Mouse (Mus musculus): ENCODE results near the gene Sorl1. TPM values are rescaled to one million over a fixed set of nuclear protein-coding genes. Genes with fewer than 3 reads are reported as not detected.

Gene Sorl1
- total and polyA plus RNA-seq, 3 experiments = 2.5 to 12.3 (median 6.3) TPM

DNA sequence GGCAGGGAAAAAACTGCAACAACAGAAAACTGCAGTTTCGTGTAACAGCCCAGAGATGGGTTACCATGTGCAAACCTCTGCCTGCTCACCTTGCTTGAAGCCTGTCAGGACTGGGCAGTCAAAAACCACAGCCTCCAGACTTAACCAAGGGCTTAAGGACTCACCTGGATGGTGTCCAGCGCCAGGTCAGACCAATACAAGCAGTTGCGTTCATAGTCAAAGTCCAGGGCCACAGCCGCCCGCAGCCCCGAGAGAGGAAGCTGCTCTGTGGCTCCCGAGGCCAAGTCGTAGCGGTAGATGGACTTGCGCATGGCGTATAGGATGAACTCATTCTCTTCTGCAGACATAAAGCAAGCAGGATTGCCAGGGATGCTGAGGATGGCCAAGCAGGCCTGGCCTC, 87.2 kb downstream of the Sorl1 start:
- dilution Hi-C loops (cut with MboI; ENCODE audit: extremely low pct_ligation_motif_present, extremely low pct_unique_long_range_greater_than_20kb, low sequenced_read_pairs) (no loop called here), in situ Hi-C loops (cut with MboI; ENCODE audit: low pct_ligation_motif_present, low pct_unique_long_range_greater_than_20kb, low sequenced_read_pairs) (no loop called here)
- Histone ChIP-seq H3K4me3 (replicated peaks in 1 of 3; ENCODE audit: low read depth in 2 of 3, low read length in 2 of 3, poor library complexity in 1 of 3) (no peak overlapping the region), H3K9me3 (replicated peaks; ENCODE audit: low read length) (no peaks in the 10 kb centered on the region), H3K9ac (ENCODE audit: insufficient read depth, low read depth) (no peak overlapping the region), H3K4me2 (ENCODE audit: insufficient read depth, low read depth, poor library complexity, severe bottlenecking) (no peak overlapping the region), H3K27ac (ENCODE audit: insufficient read depth, low read depth) (no peak overlapping the region), H3K79me2 (replicated peaks; ENCODE audit: control insufficient read depth, extremely low read depth, insufficient read depth, poor library complexity, severe bottlenecking) (no peaks in the 10 kb centered on the region), H3K4me1 (ENCODE audit: control insufficient read depth in 1 of 2, insufficient read depth in 2 of 2) (peaks cover 5 to 19% of the 10 kb centered on the region in 2 experiments; a peak in 3 of 4 replicates), H3K36me3 (replicated peaks in 1 of 2; ENCODE audit: control insufficient read depth in 1 of 2, insufficient read depth in 1 of 2, low read length in 1 of 2) (peaks cover 0 to 61% of the 10 kb centered on the region in 2 experiments), H3K27me3 (replicated peaks) (no peaks in the 10 kb centered on the region)
- TF ChIP-seq IRF4 (IDR thresholded peaks at IDR 0.05; ENCODE audit: low read depth, low read length) (no peak), SMC3 (IDR thresholded peaks at IDR 0.05; ENCODE audit: low read depth, low read length) (no peak), TBP (conservative IDR thresholded peaks at IDR 0.05; ENCODE audit: low read depth, low read length) (no peak), KAT2A (IDR thresholded peaks at IDR 0.05; ENCODE audit: insufficient replicate concordance, low read length) (no peak), POLR2AphosphoS2 (IDR thresholded peaks at IDR 0.05; ENCODE audit: low read depth, low read length) (no peak), EP300 (IDR thresholded peaks at IDR 0.05; ENCODE audit: low read length) (no peak), JUND (conservative IDR thresholded peaks at IDR 0.05; ENCODE audit: low read depth, low read length) (no peak), ELF1 (IDR thresholded peaks at IDR 0.05; ENCODE audit: low read depth, low read length) (no peak), ZNF384 (IDR thresholded peaks at IDR 0.05; ENCODE audit: low read depth, low read length) (no peak), POLR2A (IDR thresholded peaks at IDR 0.05; ENCODE audit: low read depth, low read length) (no peak), BHLHE40 (IDR thresholded peaks at IDR 0.05; ENCODE audit: low read depth, low read length) (no peak), JUN (IDR thresholded peaks at IDR 0.05; ENCODE audit: insufficient read depth, low read depth, low read length) (no peak), ZKSCAN1 (IDR thresholded peaks at IDR 0.05; ENCODE audit: borderline replicate concordance, low read depth, low read length) (no peak), E2F4 (IDR thresholded peaks at IDR 0.05; ENCODE audit: insufficient replicate concordance, low read depth, low read length) (no peak), MAZ (IDR thresholded peaks at IDR 0.05; ENCODE audit: low read depth, low read length) (no peak), MAFK (IDR thresholded peaks at IDR 0.05; ENCODE audit: insufficient replicate concordance, low read length) (no peak), MYC (IDR thresholded peaks at IDR 0.05; ENCODE audit: low read depth, low read length) (no peak), TCF12 (IDR thresholded peaks at IDR 0.05; ENCODE audit: low read depth, low read length) (no peak)
- no peak for DNase-seq (ENCODE audit: extremely low read depth)

DNA sequence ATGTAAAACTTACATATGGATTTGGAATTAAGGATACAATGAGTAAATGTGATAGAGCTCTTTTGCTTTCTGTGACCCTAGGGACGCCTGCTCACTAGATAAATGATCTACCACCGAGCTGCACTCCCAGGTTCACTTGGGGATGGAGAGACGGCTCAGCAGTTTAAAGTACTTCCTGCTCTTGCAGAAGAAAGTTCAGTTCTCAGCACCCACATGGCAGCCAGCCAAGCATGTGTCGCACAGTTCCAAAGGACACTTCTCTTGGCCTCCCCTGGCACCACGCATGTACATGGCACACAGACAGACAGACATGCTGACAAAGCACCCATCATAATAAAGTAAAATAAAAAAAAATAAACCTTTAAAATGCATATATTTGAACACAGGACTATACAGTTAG, 88.1 kb downstream of the Sorl1 start:
- no peaks in the 10 kb centered on the region for H3K9me3 ChIP-seq (replicated peaks; ENCODE audit: low read length)
- no peaks in the 10 kb centered on the region for H3K27me3 ChIP-seq (replicated peaks)
- H3K4me3 ChIP-seq (replicated peaks in 1 of 3; ENCODE audit: low read depth in 2 of 3, low read length in 2 of 3, poor library complexity in 1 of 3) = no peak overlapping the region
- H3K36me3 ChIP-seq (replicated peaks in 1 of 2; ENCODE audit: control insufficient read depth in 1 of 2, insufficient read depth in 1 of 2, low read length in 1 of 2) = peaks cover 0 to 61% of the 10 kb centered on the region in 2 experiments
- TF ChIP-seq MXI1 (IDR thresholded peaks at IDR 0.05; ENCODE audit: low read depth, low read length) = no peak
- no peak for TF ChIP-seq EP300 (IDR thresholded peaks at IDR 0.05; ENCODE audit: low read length)
- TF ChIP-seq RCOR1 (conservative IDR thresholded peaks at IDR 0.05; ENCODE audit: low read depth, low read length) = no peak
- no peak for TF ChIP-seq E2F4 (IDR thresholded peaks at IDR 0.05; ENCODE audit: insufficient replicate concordance, low read depth, low read length)
- TF ChIP-seq UBTF (IDR thresholded peaks at IDR 0.05; ENCODE audit: low read depth, low read length) = no peak
- no peak for TF ChIP-seq MAZ (IDR thresholded peaks at IDR 0.05; ENCODE audit: low read depth, low read length)
- no peak for TF ChIP-seq MAX (IDR thresholded peaks at IDR 0.05; ENCODE audit: low read length)
- no peak for TF ChIP-seq SIN3A (IDR thresholded peaks at IDR 0.05; ENCODE audit: low read length)
- TF ChIP-seq NRF1 (IDR thresholded peaks at IDR 0.05; ENCODE audit: low read depth, low read length) = no peak
- TF ChIP-seq ETS1 (conservative IDR thresholded peaks at IDR 0.05; ENCODE audit: low read depth, low read length) = no peak
- TF ChIP-seq HCFC1 (IDR thresholded peaks at IDR 0.05; ENCODE audit: low read depth, low read length) = no peak
- TF ChIP-seq CTCF (conservative IDR thresholded peaks at IDR 0.05 in 1 of 2, IDR thresholded peaks at IDR 0.05 in 1 of 2; ENCODE audit: low read depth in 2 of 2, low read length in 2 of 2) = no peak
- no peak for TF ChIP-seq PAX5 (IDR thresholded peaks at IDR 0.05; ENCODE audit: low read length)
- TF ChIP-seq POLR2A (IDR thresholded peaks at IDR 0.05; ENCODE audit: low read depth, low read length) = no peak
- TF ChIP-seq JUN (IDR thresholded peaks at IDR 0.05; ENCODE audit: insufficient read depth, low read depth, low read length) = no peak
- dilution Hi-C loops (cut with MboI; ENCODE audit: extremely low pct_ligation_motif_present, extremely low pct_unique_long_range_greater_than_20kb, low sequenced_read_pairs) (no loop called here), in situ Hi-C loops (cut with MboI; ENCODE audit: low pct_ligation_motif_present, low pct_unique_long_range_greater_than_20kb, low sequenced_read_pairs) (no loop called here)
- no peaks in the 10 kb centered on the region for H3K79me2 ChIP-seq (replicated peaks; ENCODE audit: control insufficient read depth, extremely low read depth, insufficient read depth, poor library complexity, severe bottlenecking)
- peaks cover 5 to 25% of the 10 kb centered on the region in 2 experiments; a peak in 3 of 4 replicates for H3K4me1 ChIP-seq (ENCODE audit: control insufficient read depth in 1 of 2, insufficient read depth in 2 of 2)
- no peak for DNase-seq (ENCODE audit: extremely low read depth)
- H3K4me2 ChIP-seq (ENCODE audit: insufficient read depth, low read depth, poor library complexity, severe bottlenecking) = no peak overlapping the region
- no peak overlapping the region for H3K9ac ChIP-seq (ENCODE audit: insufficient read depth, low read depth)
- no peak overlapping the region for H3K27ac ChIP-seq (ENCODE audit: insufficient read depth, low read depth)

Data from CH12.LX (cell line).